Mouse (Mus musculus) hindbrain, embryonic 11.5 days (tissue): Measurements from ENCODE around the gene Catsperg1. TPM values are rescaled to one million over a fixed set of nuclear protein-coding genes. Genes with fewer than 3 reads are reported as not detected.
"Not testable (repeated sequence)": the region's sequence is repeated elsewhere in the genome, so short reads cannot be mapped to it uniquely, and the experiment has no call there.

Experiments used
- ATAC-seq: fragments of 200-750 bp; cut with Nextera tagmentation; 2 replicates; pipeline ENCODE4 v1.8.0; 2017; ENCODE audit warnings: mild to moderate bottlenecking, moderate TSS enrichment, moderate library complexity; ENCODE audit not compliant: low FRiP score
- DNase-seq: peaks from one replicate; pipeline ENCODE4 v3.0.0-alpha.2; 2015; ENCODE audit warnings: low spot score
- H3K27ac ChIP-seq: fragments of 300-500 bp; sonication (generic); 2 replicates; pipeline ENCODE4 v1.5.1; 2014; ENCODE audit warnings: mild to moderate bottlenecking, low read depth, low read length
- H3K27me3 ChIP-seq: fragments of 300-500 bp; sonication (generic); 2 replicates; pipeline ENCODE4 v1.6.1; 2014; ENCODE audit warnings: mild to moderate bottlenecking, low read length, moderate library complexity, mixed read lengths; ENCODE audit not compliant: control insufficient read depth, insufficient read depth
- H3K36me3 ChIP-seq: fragments of 300-500 bp; sonication (generic); 2 replicates; pipeline ENCODE4 v1.6.1; 2014; ENCODE audit warnings: mild to moderate bottlenecking, low read length, moderate library complexity, mixed read lengths; ENCODE audit not compliant: control insufficient read depth, insufficient read depth
- H3K4me1 ChIP-seq: fragments of 300-500 bp; sonication (generic); replicated peaks from 2 replicates; pipeline ENCODE4 v1.6.1; 2014; ENCODE audit warnings: low read length, mixed read lengths; ENCODE audit not compliant: control insufficient read depth, insufficient read depth
- H3K4me2 ChIP-seq: fragments of 300-500 bp; sonication (generic); replicated peaks from 2 replicates; pipeline ENCODE4 v1.6.1; 2014; ENCODE audit warnings: mild to moderate bottlenecking, low read depth, low read length
- H3K4me3 ChIP-seq: fragments of 300-500 bp; sonication (generic); 2 replicates; pipeline ENCODE4 v1.5.1; 2014; ENCODE audit warnings: low read depth, low read length
- H3K9ac ChIP-seq: fragments of 300-500 bp; sonication (generic); 2 replicates; pipeline ENCODE4 v1.6.1; 2014; ENCODE audit warnings: low read depth, low read length
- H3K9me3 ChIP-seq: fragments of 300-500 bp; sonication (generic); 2 replicates; pipeline ENCODE4 v1.6.1; 2016; ENCODE audit warnings: low read length; ENCODE audit not compliant: control insufficient read depth
- WGBS: fragments of 180-500 bp; shearing (Covaris S2); extraction: QIAGEN DNeasy Blood & Tissue Kit; methylation state at CpG from one replicate; pipeline ENCODE4 v1.1.7; 2014; 5-methylcytosine and 5-hydroxymethylcytosine counted together
- polyA plus RNA-seq: library from polyadenylated mRNA; unstranded; fragments of >200 nt; fragmentation: Nextera tagmentation; extraction: Ambion mirVana; gene quantifications from 2 replicates; pipeline ENCODE4 v1.2.1, GENCODE M21; 2014

Catsperg1 gene
- polyA plus RNA-seq, 1 experiment from 2014 or later, result 0.51 TPM

- 84% methylated on average over 8 of the region's 8 CpGs for WGBS
- no peak overlapping the region for H3K4me3 ChIP-seq
- no peaks in the 10 kb centered on the region for H3K36me3 ChIP-seq
- no peak overlapping the region for H3K4me2 ChIP-seq
- DNase-seq, result no peak
- H3K9ac ChIP-seq, result no peak overlapping the region
- no peaks in the 10 kb centered on the region for H3K4me1 ChIP-seq
- no peak overlapping the region for H3K27ac ChIP-seq
- ATAC-seq, result no peak
- H3K27me3 ChIP-seq, result no peaks in the 10 kb centered on the region; the same call in 1 of the 2 replicates
- no peaks in the 10 kb centered on the region for H3K9me3 ChIP-seq
These were observed 72.4 kb downstream of the Catsperg1 start for GRCm38 (mm10) chr7:29141416-29141815.

GRCm38 (mm10) chr7:29139237-29139636 is 74.6 kb downstream of the Catsperg1 start:
- not testable (repeated sequence) for H3K27ac ChIP-seq, ATAC-seq, H3K9ac ChIP-seq, H3K4me1 ChIP-seq, H3K36me3 ChIP-seq, H3K4me3 ChIP-seq, H3K9me3 ChIP-seq, DNase-seq, H3K4me2 ChIP-seq, H3K27me3 ChIP-seq
- 89% methylated on average over 3 of the region's 4 CpGs for WGBS

DNA sequence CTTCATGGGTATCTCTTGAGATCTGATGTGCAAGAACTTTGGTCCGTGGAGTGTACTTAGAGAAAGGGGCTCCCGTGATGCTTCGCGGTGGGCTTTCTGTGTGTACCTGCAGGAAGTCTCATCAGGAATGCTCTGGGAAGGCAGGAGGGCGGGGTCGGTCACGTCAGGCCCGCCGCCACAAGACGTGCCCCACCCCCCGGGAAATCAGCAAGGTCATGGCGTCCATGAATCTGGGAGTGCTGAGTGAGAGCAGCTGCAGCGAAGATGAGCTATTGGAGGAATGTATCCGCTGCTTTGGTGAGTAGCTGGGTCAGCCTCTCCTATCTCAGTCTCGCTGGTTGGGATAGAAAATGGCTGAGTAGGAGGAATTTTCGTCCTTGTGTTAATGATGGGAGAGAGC is 76.4 kb downstream of the Catsperg1 start:
- H3K36me3 ChIP-seq, result no peaks in the 10 kb centered on the region
- ATAC-seq (no peak), DNase-seq (no peak)
- H3K9me3 ChIP-seq, result no peaks in the 10 kb centered on the region
- WGBS, result 41% methylated on average over 16 of the region's 16 CpGs
- H3K4me1 ChIP-seq, result no peaks in the 10 kb centered on the region
- H3K9ac ChIP-seq, result no peak overlapping the region
- peaks cover 5% of the 10 kb centered on the region for H3K27me3 ChIP-seq
- H3K27ac ChIP-seq, result no peak overlapping the region
- no peak overlapping the region for H3K4me2 ChIP-seq
- no peak overlapping the region for H3K4me3 ChIP-seq

DNA sequence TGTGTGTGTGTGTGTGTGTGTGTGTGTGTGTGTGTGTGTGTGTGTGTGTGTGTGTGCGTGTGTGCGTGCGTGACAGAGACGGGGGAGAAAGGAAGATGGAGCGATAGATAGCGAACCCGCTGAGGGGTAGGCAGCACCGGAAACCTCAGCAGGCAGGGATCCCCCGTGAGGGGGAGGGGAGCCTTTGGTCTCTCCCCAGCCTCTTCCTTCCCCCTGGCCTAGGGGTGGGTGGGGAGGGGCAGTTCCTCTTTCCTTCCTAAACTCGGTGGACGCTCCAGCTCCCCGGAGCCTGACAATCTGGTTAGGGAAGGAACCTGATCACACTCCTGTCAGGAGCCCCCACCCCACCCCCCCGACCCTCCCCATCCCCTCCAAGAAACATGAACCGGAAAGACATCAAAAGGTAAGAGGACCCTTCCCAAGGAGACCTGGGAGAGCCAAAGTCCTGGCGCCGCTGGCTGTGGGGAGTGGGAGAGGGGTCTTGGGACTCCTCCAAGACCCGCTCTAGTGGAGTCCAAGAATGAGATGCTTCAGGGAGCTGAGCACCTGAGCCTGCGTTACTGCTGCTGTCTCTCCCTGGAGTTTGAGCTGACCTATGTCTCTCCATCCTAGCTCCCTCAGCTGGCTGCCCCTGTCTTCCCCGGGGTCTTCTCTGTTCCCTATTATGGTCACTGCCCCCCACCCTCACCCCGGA is 79.0 kb downstream of the Catsperg1 start, which contains the start of gene Rasgrp4:
Gene Rasgrp4 (plus strand): TSS at position 159 of the 694 bp plus-strand sequence.
- WGBS, result under 1% methylated on average over 15 of the region's 20 CpGs
- peak within 1 kb of the TSS; percentile 44 for H3K4me2 ChIP-seq
- no peaks in the 10 kb centered on the region for H3K9me3 ChIP-seq
- no peaks in the 10 kb centered on the region for H3K4me1 ChIP-seq
- peaks cover 5% of the 10 kb centered on the region for H3K27me3 ChIP-seq
- H3K4me3 ChIP-seq, result 0 out of 2 replicates have a peak within 1 kb of the TSS, but pooled peaks have one; percentile 12
- no peak within 1 kb of the TSS for H3K9ac ChIP-seq
- no peaks in the 10 kb centered on the region for H3K36me3 ChIP-seq
- ATAC-seq (no peak), DNase-seq (peak; percentile 37)
- H3K27ac ChIP-seq, result no peak within 1 kb of the TSS

- no peak overlapping the region for H3K9ac ChIP-seq
These were observed 79.6 kb downstream of the Catsperg1 start for GRCm38 (mm10) chr7:29134230-29134629.

More at GRCm38 (mm10) chr7:29134230-29134629, 79.6 kb downstream of the Catsperg1 start:
- 3% methylated on average over 3 of the region's 4 CpGs for WGBS
- Histone ChIP-seq H3K9me3 (no peaks in the 10 kb centered on the region), H3K4me3 (no peak overlapping the region), H3K27me3 (peaks cover 5% of the 10 kb centered on the region), H3K27ac (no peak overlapping the region), H3K4me2 (peak overlapping the region; percentile 44), H3K36me3 (no peaks in the 10 kb centered on the region), H3K4me1 (no peaks in the 10 kb centered on the region)
- no peak for ATAC-seq
- no peak for DNase-seq

Other genes with a start within 250 kb of the Catsperg1 start
- 389 and 409 TPM in 2 replicates for gene Eif3k, start 232.2 kb downstream of the Catsperg1 start, polyA plus RNA-seq
- gene Map4k1, start 232.0 kb downstream of the Catsperg1 start, polyA plus RNA-seq, result 4.3 and 5.0 TPM in 2 replicates
- gene Ryr1, start 88.9 kb downstream of the Catsperg1 start, polyA plus RNA-seq, result 1.1 and 1.5 TPM in 2 replicates
- 0.28 and 0.52 TPM in 2 replicates for gene Rasgrp4, start 79.2 kb downstream of the Catsperg1 start, polyA plus RNA-seq
- gene Fam98c, start 57.8 kb downstream of the Catsperg1 start, polyA plus RNA-seq, result 14.8 and 16.5 TPM in 2 replicates
- gene Ggn, start 43.8 kb downstream of the Catsperg1 start, polyA plus RNA-seq, result 0.45 and 0.69 TPM in 2 replicates
- gene Spred3, start 43.6 kb downstream of the Catsperg1 start, polyA plus RNA-seq, result 4.6 and 6.5 TPM in 2 replicates
- 338 and 343 TPM in 2 replicates for gene Psmd8, start 33.3 kb downstream of the Catsperg1 start, polyA plus RNA-seq
- 0.32 TPM in 2 replicates for gene Kcnk6, start 18.5 kb upstream of the Catsperg1 start, polyA plus RNA-seq
- gene Yif1b, start 24.3 kb upstream of the Catsperg1 start, polyA plus RNA-seq, result 88.4 and 91.8 TPM in 2 replicates
- gene 2200002D01Rik, start 34.4 kb upstream of the Catsperg1 start, polyA plus RNA-seq, result 2.5 and 2.7 TPM in 2 replicates
- 37.5 and 43.4 TPM in 2 replicates for gene Spint2, start 67.9 kb upstream of the Catsperg1 start, polyA plus RNA-seq
- 33.9 and 37.0 TPM in 2 replicates for gene Ppp1r14a, start 75.3 kb upstream of the Catsperg1 start, polyA plus RNA-seq
- 60.9 and 73.6 TPM in 2 replicates for gene Dpf1, start 89.9 kb upstream of the Catsperg1 start, polyA plus RNA-seq